Mouse (Mus musculus): Measurements from ENCODE around the gene Eps8l3. TPM values are rescaled to one million over a fixed set of nuclear protein-coding genes. Genes with fewer than 3 reads are reported as not detected.
"Not testable (repeated sequence)": the region's sequence is repeated elsewhere in the genome, so short reads cannot be mapped to it uniquely, and the experiment has no call there.

Gene Eps8l3
- polyA plus RNA-seq, 1 experiment from 2014 or later, result not detected

DNA sequence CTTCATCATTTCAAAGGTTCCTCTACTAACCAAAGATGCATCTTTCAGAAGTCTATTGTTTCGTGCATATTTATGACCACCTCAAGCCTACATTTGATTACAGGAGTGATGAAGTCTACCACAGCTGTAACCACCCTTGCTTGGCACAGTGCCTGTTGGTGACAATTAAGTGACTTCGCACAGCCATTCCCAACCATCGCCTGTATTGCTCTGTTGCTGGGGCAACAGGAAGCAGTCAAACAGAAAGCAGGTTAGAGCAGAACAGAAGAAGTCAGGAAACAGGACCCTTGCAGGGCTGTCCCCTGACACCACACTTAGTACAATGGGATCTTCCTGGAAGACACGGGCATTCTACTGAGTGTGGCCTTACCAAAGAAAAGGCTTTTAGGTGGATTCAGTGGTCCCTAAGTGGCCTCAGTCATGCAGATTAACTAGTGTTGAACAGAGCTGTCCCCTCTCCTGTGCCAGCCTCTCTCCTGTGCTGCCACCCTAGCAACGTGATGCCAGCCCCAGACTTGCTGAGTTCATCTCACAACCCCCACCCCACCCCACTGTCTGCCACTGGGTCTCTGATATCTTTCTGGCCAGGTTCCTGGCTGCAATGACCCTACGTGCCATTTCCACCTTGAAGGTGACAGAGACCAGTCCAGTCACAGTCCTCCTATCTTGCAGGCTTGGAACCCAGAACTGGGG lies 27.9 kb upstream of the Eps8l3 start:
- no peaks in the 10 kb centered on the region for H3K36me3 ChIP-seq (ENCODE audit: control insufficient read depth, insufficient read depth, low read length)
- no peaks in the 10 kb centered on the region for H3K9me3 ChIP-seq (replicated peaks; ENCODE audit: control insufficient read depth, low read length, poor library complexity, severe bottlenecking)
- no peak overlapping the region for H3K4me3 ChIP-seq (ENCODE audit: low read depth, low read length)
- no peak overlapping the region for H3K4me2 ChIP-seq (ENCODE audit: low read length)
- no peak overlapping the region for H3K27ac ChIP-seq (ENCODE audit: low read length)
- no peak for ATAC-seq
- H3K9ac ChIP-seq (ENCODE audit: low read depth, low read length), result no peak overlapping the region
- H3K4me1 ChIP-seq (ENCODE audit: control insufficient read depth, insufficient read depth, low read length), result peaks cover 22% of the 10 kb centered on the region
- 53% methylated on average over 6 of the region's 6 CpGs for WGBS
- no peaks in the 10 kb centered on the region for H3K27me3 ChIP-seq (ENCODE audit: control insufficient read depth, insufficient read depth, low read depth, low read length)

GRCm38 (mm10) chr3:107849693-107850031 lies 27.4 kb upstream of the Eps8l3 start:
- no peak overlapping the region for H3K27ac ChIP-seq (ENCODE audit: low read length)
- H3K4me2 ChIP-seq (ENCODE audit: low read length), result no peak overlapping the region
- 88% methylated on average over 2 of the region's 2 CpGs for WGBS
- H3K9me3 ChIP-seq (replicated peaks; ENCODE audit: control insufficient read depth, low read length, poor library complexity, severe bottlenecking), result no peaks in the 10 kb centered on the region
- H3K4me1 ChIP-seq (ENCODE audit: control insufficient read depth, insufficient read depth, low read length), result peaks cover 21% of the 10 kb centered on the region
- no peak overlapping the region for H3K9ac ChIP-seq (ENCODE audit: low read depth, low read length)
- ATAC-seq, result no peak
- no peak overlapping the region for H3K4me3 ChIP-seq (ENCODE audit: low read depth, low read length)
- no peaks in the 10 kb centered on the region for H3K27me3 ChIP-seq (ENCODE audit: control insufficient read depth, insufficient read depth, low read depth, low read length)
- no peaks in the 10 kb centered on the region for H3K36me3 ChIP-seq (ENCODE audit: control insufficient read depth, insufficient read depth, low read length)

- H3K27ac ChIP-seq (ENCODE audit: low read length), result no peak overlapping the region
- no peaks in the 10 kb centered on the region for H3K9me3 ChIP-seq (replicated peaks; ENCODE audit: control insufficient read depth, low read length, poor library complexity, severe bottlenecking)
- no peaks in the 10 kb centered on the region for H3K36me3 ChIP-seq (ENCODE audit: control insufficient read depth, insufficient read depth, low read length)
- 0 out of 2 replicates have a peak overlapping the region, but pooled peaks have one; percentile 8 for H3K4me2 ChIP-seq (ENCODE audit: low read length)
- whole genome bisulfite sequencing, result 15% methylated on average over 12 of the region's 12 CpGs
- H3K4me1 ChIP-seq (ENCODE audit: control insufficient read depth, insufficient read depth, low read length), result peaks cover 21% of the 10 kb centered on the region
- no peaks in the 10 kb centered on the region for H3K27me3 ChIP-seq (ENCODE audit: control insufficient read depth, insufficient read depth, low read depth, low read length)
- no peak overlapping the region for H3K4me3 ChIP-seq (ENCODE audit: low read depth, low read length)
- H3K9ac ChIP-seq (ENCODE audit: low read depth, low read length), result 0 out of 2 replicates have a peak overlapping the region, but pooled peaks have one; percentile 20
- ATAC-seq, result no peak; the same call in 1 of the 2 replicates
Measured at GRCm38 (mm10) chr3:107850418-107851031, 26.5 kb upstream of the Eps8l3 start.

- H3K4me3 ChIP-seq (ENCODE audit: low read depth, low read length), result no peak overlapping the region
- peaks cover 21% of the 10 kb centered on the region for H3K4me1 ChIP-seq (ENCODE audit: control insufficient read depth, insufficient read depth, low read length)
- no peaks in the 10 kb centered on the region for H3K36me3 ChIP-seq (ENCODE audit: control insufficient read depth, insufficient read depth, low read length)
- no peak overlapping the region for H3K27ac ChIP-seq (ENCODE audit: low read length)
- WGBS, result 67% methylated on average over 7 of the region's 7 CpGs
- H3K27me3 ChIP-seq (ENCODE audit: control insufficient read depth, insufficient read depth, low read depth, low read length), result no peaks in the 10 kb centered on the region
- no peaks in the 10 kb centered on the region for H3K9me3 ChIP-seq (replicated peaks; ENCODE audit: control insufficient read depth, low read length, poor library complexity, severe bottlenecking)
- H3K4me2 ChIP-seq (ENCODE audit: low read length), result no peak overlapping the region
- no peak overlapping the region for H3K9ac ChIP-seq (ENCODE audit: low read depth, low read length)
- ATAC-seq, result no peak
Measured at GRCm38 (mm10) chr3:107852786-107853185, 24.2 kb upstream of the Eps8l3 start.

DNA sequence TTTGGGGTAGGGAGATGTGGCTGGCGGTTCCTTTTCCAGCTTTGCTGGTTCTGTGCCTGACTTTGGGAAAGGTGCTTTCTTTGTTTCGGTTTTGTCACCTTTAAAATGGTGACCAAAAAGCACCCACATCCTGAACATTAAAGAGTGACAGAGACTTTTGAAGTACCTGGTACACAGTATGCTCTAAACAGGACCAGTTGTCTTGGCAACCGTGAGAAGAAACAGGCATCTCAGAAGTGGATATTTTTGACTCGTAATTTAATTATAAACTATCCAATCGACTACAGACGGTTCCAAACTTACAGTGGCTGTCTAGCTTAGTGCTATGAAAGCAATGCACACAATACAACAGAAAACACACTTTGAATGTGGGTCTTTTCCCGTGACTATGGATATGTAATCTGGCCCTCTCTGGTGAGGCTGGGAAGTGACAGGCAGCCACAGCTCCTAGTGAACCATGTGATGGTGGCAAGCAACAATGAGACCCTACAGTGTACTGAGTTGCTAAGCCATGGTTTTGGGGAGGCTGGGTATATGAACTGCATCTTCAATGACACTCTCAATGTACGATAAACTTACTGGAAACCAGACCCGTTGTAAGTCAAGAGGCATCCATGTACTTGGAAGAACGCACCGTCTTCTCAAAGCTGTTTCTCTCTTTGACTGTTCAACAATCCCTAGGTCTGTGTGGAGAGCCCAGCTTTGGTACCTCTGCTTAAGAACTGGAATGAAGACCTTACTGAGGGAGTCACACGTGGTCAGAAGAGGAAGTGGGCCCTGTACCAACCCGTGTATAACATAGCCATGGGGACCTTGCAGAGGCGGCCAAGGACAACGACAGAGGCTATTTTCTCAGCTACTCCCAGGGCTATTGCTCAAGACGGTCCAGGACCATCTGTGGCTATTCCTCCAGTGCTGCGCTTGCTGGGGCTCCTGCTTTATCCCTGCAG lies 23.5 kb upstream of the Eps8l3 start:
- 80% methylated on average over 17 of the region's 17 CpGs for WGBS
- Histone ChIP-seq H3K36me3 (ENCODE audit: control insufficient read depth, insufficient read depth, low read length) (no peaks in the 10 kb centered on the region), H3K9me3 (replicated peaks; ENCODE audit: control insufficient read depth, low read length, poor library complexity, severe bottlenecking) (no peaks in the 10 kb centered on the region), H3K27me3 (ENCODE audit: control insufficient read depth, insufficient read depth, low read depth, low read length) (no peaks in the 10 kb centered on the region), H3K27ac (ENCODE audit: low read length) (0 out of 2 replicates have a peak overlapping the region, but pooled peaks have one; percentile 11), H3K4me3 (ENCODE audit: low read depth, low read length) (no peak overlapping the region), H3K4me2 (ENCODE audit: low read length) (no peak overlapping the region), H3K9ac (ENCODE audit: low read depth, low read length) (no peak overlapping the region), H3K4me1 (ENCODE audit: control insufficient read depth, insufficient read depth, low read length) (peaks cover 21% of the 10 kb centered on the region)
- no peak for ATAC-seq

DNA sequence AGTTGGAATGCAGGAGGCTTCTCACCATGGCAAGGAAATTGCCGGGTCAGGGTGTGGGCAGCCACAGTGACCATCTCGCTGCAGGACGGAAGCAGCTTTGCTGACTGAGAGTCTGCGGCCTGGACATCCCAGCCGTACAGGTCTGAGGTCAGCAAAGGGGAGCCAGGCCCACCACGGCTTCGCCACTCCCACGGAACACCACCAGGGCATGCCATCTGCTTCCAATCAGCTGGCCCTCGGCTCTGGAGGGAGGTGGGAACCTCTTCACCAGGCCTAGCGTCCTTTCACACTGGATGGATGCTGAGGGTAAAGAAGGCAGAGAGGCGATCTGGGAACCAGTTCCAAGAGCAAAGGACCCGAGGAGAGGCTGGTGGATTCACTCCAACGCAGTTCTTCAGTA lies 21.7 kb upstream of the Eps8l3 start:
- ATAC-seq, result no peak
- no peaks in the 10 kb centered on the region for H3K36me3 ChIP-seq (ENCODE audit: control insufficient read depth, insufficient read depth, low read length)
- H3K9ac ChIP-seq (ENCODE audit: low read depth, low read length), result no peak overlapping the region
- no peak overlapping the region for H3K4me2 ChIP-seq (ENCODE audit: low read length)
- H3K27me3 ChIP-seq (ENCODE audit: control insufficient read depth, insufficient read depth, low read depth, low read length), result no peaks in the 10 kb centered on the region
- no peaks in the 10 kb centered on the region for H3K9me3 ChIP-seq (replicated peaks; ENCODE audit: control insufficient read depth, low read length, poor library complexity, severe bottlenecking)
- no peak overlapping the region for H3K27ac ChIP-seq (ENCODE audit: low read length)
- WGBS, result 89% methylated on average over 13 of the region's 13 CpGs
- peaks cover 7% of the 10 kb centered on the region for H3K4me1 ChIP-seq (ENCODE audit: control insufficient read depth, insufficient read depth, low read length)
- no peak overlapping the region for H3K4me3 ChIP-seq (ENCODE audit: low read depth, low read length)

GRCm38 (mm10) chr3:107857646-107858045 lies 19.4 kb upstream of the Eps8l3 start:
- Histone ChIP-seq H3K4me3 (ENCODE audit: low read depth, low read length) (no peak overlapping the region), H3K4me1 (ENCODE audit: control insufficient read depth, insufficient read depth, low read length) (no peaks in the 10 kb centered on the region), H3K36me3 (ENCODE audit: control insufficient read depth, insufficient read depth, low read length) (no peaks in the 10 kb centered on the region), H3K9me3 (replicated peaks; ENCODE audit: control insufficient read depth, low read length, poor library complexity, severe bottlenecking) (no peaks in the 10 kb centered on the region), H3K9ac (ENCODE audit: low read depth, low read length) (no peak overlapping the region), H3K4me2 (ENCODE audit: low read length) (no peak overlapping the region), H3K27me3 (ENCODE audit: control insufficient read depth, insufficient read depth, low read depth, low read length) (no peaks in the 10 kb centered on the region), H3K27ac (ENCODE audit: low read length) (no peak overlapping the region)
- 58% methylated on average over 6 of the region's 6 CpGs for whole genome bisulfite sequencing
- no peak for ATAC-seq

GRCm38 (mm10) chr3:107861483-107861882 lies 15.5 kb upstream of the Eps8l3 start:
- H3K36me3 ChIP-seq (ENCODE audit: control insufficient read depth, insufficient read depth, low read length); H3K4me1 ChIP-seq (ENCODE audit: control insufficient read depth, insufficient read depth, low read length); H3K4me2 ChIP-seq (ENCODE audit: low read length); H3K27ac ChIP-seq (ENCODE audit: low read length); H3K9me3 ChIP-seq (replicated peaks; ENCODE audit: control insufficient read depth, low read length, poor library complexity, severe bottlenecking); H3K4me3 ChIP-seq (ENCODE audit: low read depth, low read length); H3K9ac ChIP-seq (ENCODE audit: low read depth, low read length); ATAC-seq; H3K27me3 ChIP-seq (ENCODE audit: control insufficient read depth, insufficient read depth, low read depth, low read length): not testable (repeated sequence)
- 86% methylated on average over 5 of the region's 5 CpGs for WGBS
